Mouse (Mus musculus) intestine, postnatal 0 days (tissue): ENCODE results near the gene Hivep3. TPM values are rescaled to one million over a fixed set of nuclear protein-coding genes. Genes with fewer than 3 reads are reported as not detected.

Source experiments
- ATAC-seq: fragments of 200-750 bp; cut with Nextera tagmentation; 2 replicates; pipeline ENCODE4 v1.8.0; 2017; ENCODE audit warnings: mild to moderate bottlenecking, moderate TSS enrichment, moderate library complexity
- H3K27ac ChIP-seq: fragments of 300-500 bp; sonication (generic); 2 replicates; pipeline ENCODE4 v1.5.1; 2014; ENCODE audit warnings: mild to moderate bottlenecking, low read depth, low read length, moderate library complexity
- H3K27me3 ChIP-seq: fragments of 300-500 bp; sonication (generic); replicated peaks from 2 replicates; pipeline ENCODE4 v1.6.1; 2014; ENCODE audit warnings: low read length, mixed read lengths; ENCODE audit not compliant: control insufficient read depth, insufficient read depth
- H3K36me3 ChIP-seq: fragments of 300-500 bp; sonication (generic); 2 replicates; pipeline ENCODE4 v1.6.1; 2014; ENCODE audit warnings: mild to moderate bottlenecking, moderate library complexity; ENCODE audit not compliant: control insufficient read depth, insufficient read depth
- H3K4me1 ChIP-seq: fragments of 300-500 bp; sonication (generic); replicated peaks from 2 replicates; pipeline ENCODE4 v1.6.1; 2014; ENCODE audit warnings: antibody characterized with exemption, low read length, mixed read lengths; ENCODE audit not compliant: control insufficient read depth, insufficient read depth
- H3K4me2 ChIP-seq: fragments of 300-500 bp; sonication (generic); replicated peaks from 2 replicates; pipeline ENCODE4 v1.6.1; 2014; ENCODE audit warnings: low read depth, mild to moderate bottlenecking, moderate library complexity
- H3K4me3 ChIP-seq: fragments of 300-500 bp; sonication (generic); 2 replicates; pipeline ENCODE4 v1.5.1; 2014; ENCODE audit warnings: low read depth, low read length
- H3K9ac ChIP-seq: fragments of 300-500 bp; sonication (generic); 2 replicates; pipeline ENCODE4 v1.6.1; 2014; ENCODE audit warnings: mild to moderate bottlenecking, low read depth, low read length
- H3K9me3 ChIP-seq: fragments of 300-500 bp; sonication (generic); 2 replicates; pipeline ENCODE4 v1.6.1; 2016; ENCODE audit warnings: mixed run types; ENCODE audit not compliant: control insufficient read depth
- CTCF ChIP-seq: sonication (generic); IDR thresholded peaks from 2 replicates; pipeline ENCODE4 v1.5.1; 2016; ENCODE audit warnings: low read depth, mild to moderate bottlenecking, control low read depth, antibody characterized with exemption, moderate library complexity
- WGBS: fragments of 180-500 bp; shearing (Covaris S2); extraction: QIAGEN DNeasy Blood & Tissue Kit; methylation state at CpG from one replicate; pipeline ENCODE4 v1.1.7; 2014; 5-methylcytosine and 5-hydroxymethylcytosine counted together
- polyA plus RNA-seq: library from polyadenylated mRNA; unstranded; fragments of >200 nt; fragmentation: Nextera tagmentation; extraction: Ambion mirVana; gene quantifications from 2 replicates; pipeline ENCODE4 v1.2.1, GENCODE M21; 2015

The Hivep3 gene
- polyA plus RNA-seq, 1 experiment from 2014 or later = 4.1 TPM

DNA sequence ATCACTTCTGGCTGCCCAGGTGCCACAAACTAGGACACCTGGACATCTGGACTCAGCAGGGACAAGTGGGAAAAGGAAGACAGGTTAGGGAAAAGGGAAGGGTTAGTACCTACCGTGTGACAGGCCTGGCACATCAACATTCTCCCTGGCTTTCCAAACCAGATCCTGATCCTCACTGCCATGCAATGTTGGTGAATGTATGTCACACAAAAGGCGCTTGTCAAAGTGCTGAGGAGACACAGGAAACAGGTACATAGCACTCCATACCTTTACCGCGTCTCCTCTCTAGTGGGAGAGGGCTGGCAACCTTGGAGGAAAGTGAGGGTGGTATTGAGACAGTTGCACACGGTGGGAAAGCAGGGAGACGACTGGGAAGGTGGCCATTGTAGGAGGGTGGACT is 214.8 kb downstream of the Hivep3 start:
- no peak overlapping the region for H3K4me3 ChIP-seq
- no peak overlapping the region for H3K9ac ChIP-seq
- 73% methylated on average over 6 of the region's 6 CpGs for WGBS
- no peaks in the 10 kb centered on the region for H3K27me3 ChIP-seq
- no peak overlapping the region for H3K4me2 ChIP-seq
- no peak overlapping the region for H3K27ac ChIP-seq
- no peaks in the 10 kb centered on the region for H3K36me3 ChIP-seq
- no peak for TF ChIP-seq CTCF
- ATAC-seq = no peak
- H3K4me1 ChIP-seq = no peaks in the 10 kb centered on the region
- H3K9me3 ChIP-seq = 0 out of 2 replicates have a peak, but pooled peaks cover 3% of the 10 kb centered on the region

DNA sequence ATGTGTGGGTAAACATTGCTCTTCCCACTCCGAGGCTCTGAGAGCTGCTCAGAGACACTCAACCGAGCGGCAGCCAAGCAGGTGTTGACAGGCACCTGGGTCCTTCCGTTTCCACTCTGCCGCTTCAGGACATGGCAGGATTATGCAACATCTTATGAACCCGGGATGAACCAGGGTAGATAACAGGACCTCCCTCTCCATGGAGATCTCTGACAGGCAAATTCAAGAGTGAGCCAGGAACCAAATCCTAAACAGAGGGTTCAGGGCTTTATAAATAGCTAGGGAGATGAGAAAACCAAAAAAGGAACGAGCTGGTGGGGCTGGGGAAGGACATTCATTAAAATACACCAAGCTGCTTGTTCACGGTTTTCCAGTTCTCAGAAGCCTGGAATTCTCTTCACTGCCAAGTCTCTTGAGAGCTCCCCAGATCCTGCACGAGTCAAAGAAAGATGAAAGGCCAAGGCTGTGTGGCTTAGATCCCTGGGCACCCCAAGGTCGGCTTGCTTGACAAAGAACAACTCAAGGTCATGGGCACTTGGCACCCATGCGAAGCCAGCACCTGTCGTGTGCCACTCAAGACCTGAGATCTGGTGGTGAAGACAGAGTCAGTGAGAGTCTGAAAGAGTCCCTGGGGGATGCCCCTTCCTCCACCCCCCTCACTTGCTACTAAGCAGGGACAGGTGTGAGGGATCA is 215.5 kb downstream of the Hivep3 start:
- no peak for TF ChIP-seq CTCF
- WGBS = 55% methylated on average over 12 of the region's 12 CpGs
- no peak overlapping the region for H3K4me2 ChIP-seq
- H3K9me3 ChIP-seq = 0 out of 2 replicates have a peak, but pooled peaks cover 3% of the 10 kb centered on the region
- H3K27ac ChIP-seq = no peak overlapping the region
- no peaks in the 10 kb centered on the region for H3K27me3 ChIP-seq
- H3K4me3 ChIP-seq = no peak overlapping the region
- ATAC-seq = no peak
- H3K4me1 ChIP-seq = no peaks in the 10 kb centered on the region
- no peak overlapping the region for H3K9ac ChIP-seq
- no peaks in the 10 kb centered on the region for H3K36me3 ChIP-seq

GRCm38 (mm10) chr4:119950181-119950580 is 216.6 kb downstream of the Hivep3 start:
- H3K27me3 ChIP-seq = no peaks in the 10 kb centered on the region
- no peak for TF ChIP-seq CTCF
- H3K4me3 ChIP-seq = no peak overlapping the region
- H3K27ac ChIP-seq = no peak overlapping the region
- no peaks in the 10 kb centered on the region for H3K4me1 ChIP-seq
- no peak overlapping the region for H3K4me2 ChIP-seq
- no peak for ATAC-seq
- H3K9me3 ChIP-seq = 0 out of 2 replicates have a peak, but pooled peaks cover 3% of the 10 kb centered on the region
- H3K36me3 ChIP-seq = no peaks in the 10 kb centered on the region
- WGBS = 76% methylated on average over 5 of the region's 5 CpGs
- no peak overlapping the region for H3K9ac ChIP-seq

- Histone ChIP-seq H3K4me3 (no peak overlapping the region), H3K27me3 (no peaks in the 10 kb centered on the region), H3K9ac (no peak overlapping the region), H3K4me2 (no peak overlapping the region), H3K4me1 (no peaks in the 10 kb centered on the region), H3K27ac (no peak overlapping the region), H3K9me3 (no peaks in the 10 kb centered on the region), H3K36me3 (no peaks in the 10 kb centered on the region)
- TF ChIP-seq CTCF = no peak
- no peak for ATAC-seq
- 85% methylated on average over 1 of the region's 1 CpGs for WGBS
Measured at GRCm38 (mm10) chr4:119951081-119951480, 217.5 kb downstream of the Hivep3 start.

DNA sequence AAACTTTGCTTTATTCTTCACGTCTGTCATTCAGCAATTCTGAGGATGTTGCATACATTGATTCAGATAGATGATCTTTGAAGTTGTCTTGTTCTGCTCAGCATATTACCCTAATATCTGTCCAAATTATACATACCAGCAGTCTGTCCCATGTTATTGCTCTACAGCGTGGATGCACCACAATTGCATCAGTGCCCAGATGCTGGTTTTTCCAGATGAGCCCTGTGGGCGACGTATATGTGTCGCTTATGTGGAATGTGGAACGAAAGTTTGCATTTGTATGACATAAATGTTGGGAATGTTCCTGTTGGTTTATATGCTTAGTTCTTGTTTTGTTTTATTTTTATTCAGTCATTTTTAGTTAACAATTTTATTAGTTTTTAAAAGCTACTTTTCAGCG is 221.4 kb downstream of the Hivep3 start:
- TF ChIP-seq CTCF = no peak
- no peaks in the 10 kb centered on the region for H3K9me3 ChIP-seq
- H3K4me1 ChIP-seq = no peaks in the 10 kb centered on the region
- no peak overlapping the region for H3K4me3 ChIP-seq
- 84% methylated on average over 7 of the region's 7 CpGs for WGBS
- ATAC-seq = no peak
- H3K27me3 ChIP-seq = no peaks in the 10 kb centered on the region
- no peak overlapping the region for H3K9ac ChIP-seq
- H3K4me2 ChIP-seq = no peak overlapping the region
- no peak overlapping the region for H3K27ac ChIP-seq
- no peaks in the 10 kb centered on the region for H3K36me3 ChIP-seq

DNA sequence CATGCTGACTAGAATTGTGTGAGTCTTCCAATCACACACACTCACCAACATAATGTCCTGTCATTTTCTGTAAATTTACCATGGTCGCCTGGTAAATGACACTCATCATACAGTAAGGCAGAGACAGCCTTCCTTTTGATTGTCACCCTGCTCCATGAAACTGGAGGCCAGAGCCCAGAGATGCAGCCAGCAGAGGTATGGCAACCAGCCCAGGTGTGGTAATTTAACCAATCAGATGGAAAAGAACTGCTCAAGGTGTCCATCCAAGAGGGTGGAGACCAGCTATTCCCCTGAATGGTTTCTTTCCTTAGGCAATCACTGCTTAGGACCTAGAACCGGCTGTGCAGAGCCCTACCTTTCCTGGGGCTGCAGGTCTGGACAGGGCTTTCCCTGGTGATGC is 224.4 kb downstream of the Hivep3 start:
- no peaks in the 10 kb centered on the region for H3K27me3 ChIP-seq
- TF ChIP-seq CTCF = no peak
- no peak overlapping the region for H3K4me2 ChIP-seq
- no peak for ATAC-seq
- 91% methylated on average over 2 of the region's 2 CpGs for WGBS
- H3K9ac ChIP-seq = no peak overlapping the region
- no peak overlapping the region for H3K27ac ChIP-seq
- H3K4me1 ChIP-seq = no peaks in the 10 kb centered on the region
- no peaks in the 10 kb centered on the region for H3K9me3 ChIP-seq
- no peaks in the 10 kb centered on the region for H3K36me3 ChIP-seq
- no peak overlapping the region for H3K4me3 ChIP-seq
